Mouse (Mus musculus) heart, embryonic 10.5 days (tissue): ENCODE measurements at regions not wholly inside any gene's neighbourhood (a gene's known extent, or its start where the extent isn't known, plus 50 kb on each side); places are given as distances from the start of the nearest gene placed in this dataset.

Experiments
- DNase-seq: peaks from one replicate; pipeline ENCODE4 v3.0.0-alpha.2; 2017; ENCODE audit warnings: low spot score
- H3K27ac ChIP-seq: fragments of 300-500 bp; sonication (generic); 2 replicates; pipeline ENCODE4 v1.5.1; 2016; ENCODE audit warnings: mild to moderate bottlenecking
- H3K27me3 ChIP-seq: fragments of 300-500 bp; sonication (generic); 2 replicates; pipeline ENCODE4 v1.6.1; 2016; ENCODE audit warnings: mild to moderate bottlenecking; ENCODE audit not compliant: poor library complexity, insufficient read depth, severe bottlenecking
- H3K36me3 ChIP-seq: fragments of 300-500 bp; sonication (generic); 2 replicates; pipeline ENCODE4 v1.6.1; 2016; ENCODE audit warnings: mild to moderate bottlenecking, moderate library complexity
- H3K4me1 ChIP-seq: fragments of 300-500 bp; sonication (generic); 2 replicates; pipeline ENCODE4 v1.6.1; 2016; ENCODE audit warnings: mild to moderate bottlenecking
- H3K4me3 ChIP-seq: fragments of 300-500 bp; sonication (generic); 2 replicates; pipeline ENCODE4 v1.5.1; 2016; ENCODE audit warnings: mild to moderate bottlenecking, moderate library complexity
- H3K9me3 ChIP-seq: fragments of 300-500 bp; sonication (generic); 2 replicates; pipeline ENCODE4 v1.6.1; 2016; ENCODE audit warnings: mild to moderate bottlenecking, moderate library complexity
- WGBS: fragments of 180-500 bp; shearing (Covaris S2); methylation state at CpG from one replicate; pipeline ENCODE4 v1.1.7; 2016; 5-methylcytosine and 5-hydroxymethylcytosine counted together

DNA sequence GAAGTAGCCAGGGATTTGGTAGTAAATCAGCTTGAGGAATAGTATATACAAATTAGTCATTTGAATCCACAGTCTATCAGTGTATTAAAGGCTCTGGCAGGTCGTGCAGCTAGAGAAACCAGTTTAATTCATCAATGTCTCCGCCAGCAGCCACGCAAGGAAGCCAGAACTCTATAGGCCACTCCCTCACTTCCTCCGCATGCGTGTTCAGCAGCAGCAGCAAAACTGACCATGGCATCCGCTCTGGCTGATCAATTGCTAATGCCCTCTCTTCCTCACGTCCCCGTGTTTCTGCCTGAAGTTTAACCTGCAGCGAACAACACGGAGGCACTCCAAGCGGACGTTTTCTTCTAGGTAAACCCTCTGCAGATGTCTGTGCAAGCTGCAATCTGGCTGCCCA is 564.2 kb upstream of the Gm19410 start:
- Histone ChIP-seq H3K4me1 (peaks cover 29% of the 10 kb centered on the region), H3K36me3 (no peaks in the 10 kb centered on the region), H3K4me3 (no peak overlapping the region), H3K27ac (peak overlapping the region; percentile 31; the same call in 1 of the 2 replicates), H3K27me3 (no peaks in the 10 kb centered on the region), H3K9me3 (no peaks in the 10 kb centered on the region)
- no peak for DNase-seq
- WGBS = 57% methylated on average over 12 of the region's 12 CpGs

GRCm38 (mm10) chr8:35204971-35205370 is 560.6 kb upstream of the Gm19410 start:
- DNase-seq = no peak
- Histone ChIP-seq H3K9me3 (no peaks in the 10 kb centered on the region), H3K27ac (peak overlapping the region; percentile 86), H3K27me3 (no peaks in the 10 kb centered on the region), H3K4me1 (peaks cover 48% of the 10 kb centered on the region), H3K36me3 (no peaks in the 10 kb centered on the region), H3K4me3 (peak overlapping the region; percentile 33)
- WGBS = 55% methylated on average over 15 of the region's 15 CpGs

DNA sequence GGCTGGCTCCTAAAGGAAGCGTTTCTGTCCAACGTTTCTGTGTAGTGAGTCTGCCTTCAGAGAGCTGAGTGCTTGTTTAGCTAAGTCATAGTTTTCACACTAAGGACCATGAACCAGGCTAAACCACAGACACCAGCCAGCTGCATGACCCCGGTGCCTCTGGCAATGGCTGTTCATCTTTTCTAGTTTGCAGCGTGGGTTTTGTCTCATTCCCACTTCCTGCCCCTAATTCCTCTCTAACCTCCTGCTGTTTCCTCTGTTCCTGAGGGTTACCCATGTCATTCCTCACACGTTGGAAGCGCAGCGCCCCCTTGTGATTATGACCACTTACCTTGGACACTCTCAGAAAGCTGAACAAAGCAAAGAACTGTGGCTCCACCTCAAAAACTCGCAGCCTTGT is 560.1 kb upstream of the Gm19410 start:
- Histone ChIP-seq H3K27ac (peak overlapping the region; percentile 86), H3K4me1 (peaks cover 48% of the 10 kb centered on the region), H3K36me3 (no peaks in the 10 kb centered on the region), H3K9me3 (no peaks in the 10 kb centered on the region), H3K4me3 (peak overlapping the region; percentile 33), H3K27me3 (no peaks in the 10 kb centered on the region)
- 8% methylated on average over 8 of the region's 8 CpGs for WGBS
- peak; percentile 86 for DNase-seq

- Histone ChIP-seq H3K9me3 (no peaks in the 10 kb centered on the region), H3K27me3 (no peaks in the 10 kb centered on the region), H3K4me3 (peak overlapping the region; percentile 33; the same call in 1 of the 2 replicates), H3K4me1 (peaks cover 41% of the 10 kb centered on the region), H3K27ac (peak overlapping the region; percentile 86), H3K36me3 (no peaks in the 10 kb centered on the region)
- DNase-seq = no peak
- WGBS = 34% methylated on average over 6 of the region's 6 CpGs
Measured at GRCm38 (mm10) chr8:35206271-35206670, 559.3 kb upstream of the Gm19410 start.

GRCm38 (mm10) chr8:35208357-35208756 is 557.2 kb upstream of the Gm19410 start:
- DNase-seq = no peak
- Histone ChIP-seq H3K36me3 (no peaks in the 10 kb centered on the region), H3K27ac (peak overlapping the region; percentile 86), H3K4me3 (no peak overlapping the region), H3K27me3 (no peaks in the 10 kb centered on the region), H3K9me3 (no peaks in the 10 kb centered on the region), H3K4me1 (peaks cover 47% of the 10 kb centered on the region)
- WGBS = 77% methylated on average over 5 of the region's 5 CpGs

DNA sequence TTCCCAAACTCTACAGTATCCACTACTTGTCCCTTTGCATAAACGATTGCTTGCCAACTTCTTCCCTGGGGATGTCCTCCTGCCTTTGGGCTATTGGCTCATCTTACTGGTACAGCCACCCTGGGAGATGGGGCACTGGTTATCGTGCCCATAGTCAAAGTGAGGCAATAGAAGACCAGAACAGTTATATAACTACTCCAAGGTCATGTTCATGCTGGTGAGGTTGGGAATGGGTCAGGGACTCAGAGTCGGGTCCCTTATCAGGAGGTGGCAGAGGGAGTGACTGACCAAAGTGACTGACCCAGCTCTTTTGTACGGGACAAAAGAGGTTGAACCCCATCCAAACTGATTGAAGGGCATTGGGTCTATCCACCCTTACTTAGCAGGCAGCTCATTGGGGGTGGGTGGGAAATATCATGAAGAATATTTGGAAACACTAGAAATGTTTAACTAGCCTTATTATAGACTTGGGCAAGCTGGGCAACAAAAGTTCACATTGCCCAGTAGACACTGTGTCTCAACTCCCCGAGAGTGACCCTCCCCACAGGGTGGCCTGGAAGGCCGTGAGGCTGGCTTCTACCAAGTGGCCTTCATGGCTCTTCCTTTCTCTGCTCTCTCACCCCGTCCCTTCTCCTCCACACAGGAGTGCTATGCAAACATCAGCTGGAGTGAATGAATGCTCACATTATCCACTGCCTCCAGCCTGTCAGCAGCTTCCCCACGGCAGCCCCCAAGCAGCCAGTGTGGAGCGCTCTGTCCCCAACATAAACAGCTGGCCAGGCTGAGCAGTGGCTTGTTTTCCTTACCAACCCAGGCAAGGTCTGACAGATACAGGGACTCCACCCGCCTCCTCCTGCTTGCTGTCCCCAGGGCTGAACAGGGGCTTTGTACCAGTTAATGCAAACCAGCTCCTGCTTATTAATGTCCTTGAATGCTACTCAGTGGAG is 553.8 kb upstream of the Gm19410 start:
- Histone ChIP-seq H3K4me3 (no peak overlapping the region), H3K4me1 (peaks cover 28% of the 10 kb centered on the region), H3K36me3 (no peaks in the 10 kb centered on the region), H3K9me3 (no peaks in the 10 kb centered on the region), H3K27ac (peak overlapping the region; percentile 24; the same call in 1 of the 2 replicates), H3K27me3 (no peaks in the 10 kb centered on the region)
- 49% methylated on average over 10 of the region's 10 CpGs for WGBS
- DNase-seq = no peak

- H3K9me3 ChIP-seq = no peaks in the 10 kb centered on the region
- H3K4me3 ChIP-seq = no peak overlapping the region
- no peaks in the 10 kb centered on the region for H3K27me3 ChIP-seq
- 73% methylated on average over 3 of the region's 3 CpGs for WGBS
- no peaks in the 10 kb centered on the region for H3K36me3 ChIP-seq
- no peak for DNase-seq
- peaks cover 13% of the 10 kb centered on the region for H3K4me1 ChIP-seq
- no peak overlapping the region for H3K27ac ChIP-seq
Measured at GRCm38 (mm10) chr8:35213515-35213914, 552.1 kb upstream of the Gm19410 start.

DNA sequence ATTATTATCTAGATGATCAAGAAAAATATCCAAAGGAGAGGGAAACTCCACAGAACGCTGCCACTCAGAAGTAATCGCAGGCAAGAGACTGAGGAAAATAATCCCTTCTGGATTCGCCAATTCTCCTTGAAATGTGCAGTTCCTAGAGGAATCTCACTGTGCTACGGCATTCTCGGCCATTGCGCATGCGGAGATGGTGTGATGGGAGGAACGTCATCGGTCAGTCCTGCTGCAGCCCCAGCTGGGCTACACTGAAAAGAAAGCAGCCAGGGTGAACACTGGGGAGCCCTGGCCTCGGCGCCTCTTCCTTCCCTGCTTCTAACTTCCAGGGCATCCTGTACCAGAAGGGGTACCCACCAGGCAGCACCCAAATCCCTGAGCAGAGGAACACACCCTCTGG is 548.0 kb upstream of the Gm19410 start:
- no peaks in the 10 kb centered on the region for H3K9me3 ChIP-seq
- no peak overlapping the region for H3K27ac ChIP-seq
- DNase-seq = no peak
- H3K4me3 ChIP-seq = no peak overlapping the region
- H3K27me3 ChIP-seq = no peaks in the 10 kb centered on the region
- 89% methylated on average over 11 of the region's 11 CpGs for WGBS
- H3K4me1 ChIP-seq = peaks cover under 1% of the 10 kb centered on the region; the same call in 1 of the 2 replicates
- H3K36me3 ChIP-seq = no peaks in the 10 kb centered on the region

DNA sequence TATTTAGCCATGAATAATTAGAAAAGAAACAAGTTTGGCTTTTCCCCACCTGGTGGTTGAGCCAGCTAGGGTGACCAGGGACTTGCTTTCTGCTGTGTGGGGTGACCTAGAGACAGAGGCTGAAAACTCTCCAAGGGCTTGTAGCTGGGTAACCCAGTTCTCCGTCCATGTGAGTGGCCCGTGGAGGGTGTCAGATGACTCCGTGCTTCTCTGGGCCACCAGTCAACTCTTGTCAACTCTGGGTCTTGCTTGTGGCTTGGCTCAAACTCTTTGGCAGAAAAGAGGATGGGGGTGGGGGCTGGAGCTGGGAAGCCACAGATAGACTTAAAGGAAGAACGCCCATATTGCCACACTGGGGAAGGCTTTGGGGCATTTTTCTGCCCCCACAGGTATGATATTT is 547.3 kb upstream of the Gm19410 start:
- WGBS = 60% methylated on average over 4 of the region's 4 CpGs

DNA sequence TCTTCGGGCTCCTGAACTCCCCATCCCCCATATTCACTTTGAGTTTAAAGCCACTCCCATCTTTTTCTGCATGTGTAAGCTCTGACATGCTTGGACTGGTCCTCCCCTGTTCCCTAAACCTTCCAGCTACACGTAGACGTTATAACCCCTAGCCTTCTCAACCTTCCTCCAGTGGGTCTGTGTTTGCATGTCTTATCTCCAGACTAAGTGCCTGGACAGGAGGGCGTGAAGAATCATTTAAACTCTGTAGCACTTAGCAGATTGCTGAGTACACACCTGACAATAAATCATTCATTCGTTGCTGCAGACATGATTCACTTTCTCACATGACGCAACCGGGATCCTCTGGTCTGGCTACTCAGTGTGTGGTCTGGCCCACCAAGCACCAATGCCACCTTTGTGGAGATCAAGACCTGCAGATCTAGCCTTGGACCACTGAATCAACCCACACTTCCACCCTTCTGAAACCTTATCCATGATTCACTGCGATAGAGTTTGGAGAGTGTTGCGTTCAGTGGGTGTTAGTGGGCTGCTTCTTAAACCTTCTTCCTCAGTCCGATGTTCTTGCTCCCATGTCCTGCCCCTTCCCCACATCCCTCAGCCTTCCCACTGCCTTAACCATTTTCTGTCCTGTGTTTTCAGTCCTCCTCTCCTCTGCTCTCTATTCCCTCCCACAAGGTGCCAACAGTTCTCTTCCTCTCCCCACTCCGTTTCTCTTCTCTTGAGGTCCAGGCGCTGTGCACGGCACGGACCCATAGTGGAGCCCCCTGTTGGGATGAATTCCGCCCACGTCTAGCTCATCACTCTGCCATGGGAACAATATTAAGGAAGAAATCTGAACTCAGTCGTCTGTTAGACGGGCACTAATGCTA is 541.3 kb upstream of the Gm19410 start:
- Histone ChIP-seq H3K9me3 (no peaks in the 10 kb centered on the region), H3K27ac (no peak overlapping the region), H3K36me3 (no peaks in the 10 kb centered on the region), H3K4me1 (no peaks in the 10 kb centered on the region), H3K27me3 (no peaks in the 10 kb centered on the region), H3K4me3 (no peak overlapping the region)
- DNase-seq = no peak
- WGBS = 74% methylated on average over 18 of the region's 18 CpGs

More for the DNA sequence above, 547.3 kb upstream of the Gm19410 start:
- no peaks in the 10 kb centered on the region for H3K4me1 ChIP-seq
- DNase-seq = no peak
- no peaks in the 10 kb centered on the region for H3K27me3 ChIP-seq
- H3K4me3 ChIP-seq = no peak overlapping the region
- no peaks in the 10 kb centered on the region for H3K9me3 ChIP-seq
- no peaks in the 10 kb centered on the region for H3K36me3 ChIP-seq
- no peak overlapping the region for H3K27ac ChIP-seq

- Histone ChIP-seq H3K36me3 (no peaks in the 10 kb centered on the region), H3K4me3 (no peak overlapping the region), H3K9me3 (no peaks in the 10 kb centered on the region), H3K27me3 (no peaks in the 10 kb centered on the region), H3K27ac (no peak overlapping the region), H3K4me1 (no peaks in the 10 kb centered on the region)
- no peak for DNase-seq
- 85% methylated on average over 7 of the region's 7 CpGs for WGBS
Measured at GRCm38 (mm10) chr8:35224925-35225244, 540.7 kb upstream of the Gm19410 start.

DNA sequence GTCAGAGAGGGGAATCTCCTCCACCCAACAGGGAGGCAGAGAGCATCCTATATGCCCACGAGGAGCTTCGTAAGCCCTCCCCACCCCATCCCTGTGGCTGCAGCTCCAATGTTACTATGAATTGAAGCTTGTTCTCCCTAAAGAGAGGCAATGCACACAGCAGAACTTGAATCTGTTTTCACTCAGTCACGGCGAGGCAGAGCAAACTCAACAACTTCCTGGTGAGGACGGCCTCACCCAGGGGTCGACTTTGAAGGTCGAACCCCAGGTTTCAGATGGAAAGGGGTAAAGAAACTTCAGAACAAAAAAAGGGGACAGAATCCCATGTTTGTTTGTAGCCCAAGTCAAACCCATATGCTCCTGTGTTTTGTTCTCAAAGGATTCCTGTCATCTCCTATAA is 538.5 kb upstream of the Gm19410 start:
- Histone ChIP-seq H3K4me1 (no peaks in the 10 kb centered on the region), H3K4me3 (no peak overlapping the region), H3K27ac (no peak overlapping the region), H3K27me3 (no peaks in the 10 kb centered on the region), H3K9me3 (no peaks in the 10 kb centered on the region), H3K36me3 (no peaks in the 10 kb centered on the region)
- DNase-seq = no peak
- WGBS = 63% methylated on average over 7 of the region's 7 CpGs

GRCm38 (mm10) chr8:35228449-35228848 is 537.1 kb upstream of the Gm19410 start:
- Histone ChIP-seq H3K27ac (no peak overlapping the region), H3K36me3 (no peaks in the 10 kb centered on the region), H3K4me3 (no peak overlapping the region), H3K4me1 (no peaks in the 10 kb centered on the region), H3K27me3 (no peaks in the 10 kb centered on the region), H3K9me3 (no peaks in the 10 kb centered on the region)
- 71% methylated on average over 7 of the region's 7 CpGs for WGBS
- DNase-seq = no peak
